Mouse (Mus musculus) forebrain, postnatal 0 days (tissue): ENCODE data around the gene Nkx1-2. TPM values are rescaled to one million over a fixed set of nuclear protein-coding genes. Genes with fewer than 3 reads are reported as not detected.

Experiments used
- ATAC-seq: fragments of 200-750 bp; cut with Nextera tagmentation; 2 replicates; pipeline ENCODE4 v1.8.0; 2017; ENCODE audit warnings: mild to moderate bottlenecking, moderate library complexity
- DNase-seq: peaks from one replicate; pipeline ENCODE4 v3.0.0-alpha.2; 2015
- H3K27ac ChIP-seq: fragments of 300-500 bp; sonication (generic); 2 replicates; pipeline ENCODE4 v1.5.1; 2014; ENCODE audit warnings: low read depth, mild to moderate bottlenecking, antibody characterized with exemption, low read length, moderate library complexity, mixed read lengths
- H3K27me3 ChIP-seq: fragments of 300-500 bp; sonication (generic); 2 replicates; pipeline ENCODE4 v1.6.1; 2014; ENCODE audit warnings: mild to moderate bottlenecking, low read length, mixed read lengths; ENCODE audit not compliant: insufficient read depth
- H3K36me3 ChIP-seq: fragments of 300-500 bp; sonication (generic); 2 replicates; pipeline ENCODE4 v1.6.1; 2014; ENCODE audit warnings: mild to moderate bottlenecking, moderate library complexity; ENCODE audit not compliant: insufficient read depth
- H3K4me1 ChIP-seq: fragments of 300-500 bp; sonication (generic); 2 replicates; pipeline ENCODE4 v1.6.1; 2014; ENCODE audit warnings: antibody characterized with exemption; ENCODE audit not compliant: insufficient read depth
- H3K4me2 ChIP-seq: fragments of 300-500 bp; sonication (generic); 2 replicates; pipeline ENCODE4 v1.6.1; 2014; ENCODE audit warnings: low read depth, mild to moderate bottlenecking, moderate library complexity
- H3K4me3 ChIP-seq: fragments of 300-500 bp; sonication (generic); 2 replicates; pipeline ENCODE4 v1.5.1; 2014; ENCODE audit warnings: low read depth, low read length, mixed read lengths
- H3K9ac ChIP-seq: fragments of 300-500 bp; sonication (generic); 2 replicates; pipeline ENCODE4 v1.6.1; 2014; ENCODE audit warnings: mild to moderate bottlenecking
- H3K9me3 ChIP-seq: fragments of 300-500 bp; sonication (generic); 2 replicates; pipeline ENCODE4 v1.6.1; 2016; ENCODE audit warnings: low read length
- CTCF ChIP-seq: sonication (generic); IDR thresholded peaks from 2 replicates; pipeline ENCODE4 v1.5.1; 2016; ENCODE audit warnings: antibody characterized with exemption, control low read depth, low read depth
- WGBS: fragments of 180-500 bp; shearing (Covaris S2); extraction: QIAGEN DNeasy Blood & Tissue Kit; methylation state at CpG from one replicate; pipeline ENCODE4 v1.1.7; 2014; 5-methylcytosine and 5-hydroxymethylcytosine counted together
- polyA plus RNA-seq: library from polyadenylated mRNA; unstranded; fragments of >200 nt; fragmentation: Nextera tagmentation; extraction: Ambion mirVana; gene quantifications from 2 replicates; pipeline ENCODE4 v1.2.1, GENCODE M21; 2015
- total RNA-seq: library from RNA; depleted of rRNA; stranded (reverse); fragments of >200 nt; gene quantifications from 2 replicates; pipeline ENCODE4 v1.2.3, GENCODE M21; 2014

Gene Nkx1-2
- total and polyA plus RNA-seq, 2 experiments from 2014 or later = not detected

DNA sequence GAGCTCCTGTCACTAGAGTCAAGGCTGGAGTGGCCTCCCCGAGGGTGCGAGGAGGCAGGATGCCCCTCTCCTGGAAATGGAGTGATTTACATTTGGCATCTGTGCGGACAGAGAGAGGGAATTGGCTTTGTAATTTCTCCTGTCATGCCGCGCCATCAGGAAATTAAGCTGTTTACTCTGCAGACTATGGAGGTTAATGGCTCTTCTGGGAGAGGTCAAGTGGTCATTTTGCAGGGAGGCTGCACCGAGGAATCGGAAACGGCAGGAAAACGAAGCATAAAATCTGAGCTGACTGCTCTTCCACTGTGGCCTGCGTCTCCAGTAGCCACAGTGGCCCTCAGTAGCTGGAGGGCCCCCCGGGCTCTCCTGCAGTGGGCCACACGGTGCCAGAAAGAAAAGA lies 37.9 kb upstream of the Nkx1-2 start:
- no peak overlapping the region for H3K27ac ChIP-seq
- WGBS = 64% methylated on average over 12 of the region's 12 CpGs
- no peaks in the 10 kb centered on the region for H3K36me3 ChIP-seq
- H3K4me1 ChIP-seq = no peaks in the 10 kb centered on the region
- H3K4me2 ChIP-seq = no peak overlapping the region
- no peak for TF ChIP-seq CTCF
- H3K4me3 ChIP-seq = no peak overlapping the region
- DNase-seq (no peak), ATAC-seq (no peak)
- no peaks in the 10 kb centered on the region for H3K27me3 ChIP-seq
- H3K9ac ChIP-seq = no peak overlapping the region
- no peaks in the 10 kb centered on the region for H3K9me3 ChIP-seq

GRCm38 (mm10) chr7:132631313-132631712 lies 31.9 kb upstream of the Nkx1-2 start:
- H3K4me1 ChIP-seq = no peaks in the 10 kb centered on the region
- TF ChIP-seq CTCF = no peak
- no peaks in the 10 kb centered on the region for H3K36me3 ChIP-seq
- ATAC-seq = peak; percentile 83
- WGBS = 48% methylated on average over 11 of the region's 11 CpGs
- no peaks in the 10 kb centered on the region for H3K27me3 ChIP-seq
- peak; percentile 66 for DNase-seq
- no peak overlapping the region; the same call in 1 of the 2 replicates for H3K27ac ChIP-seq
- H3K4me2 ChIP-seq = no peak overlapping the region
- no peak overlapping the region for H3K4me3 ChIP-seq
- no peak overlapping the region for H3K9ac ChIP-seq
- H3K9me3 ChIP-seq = no peaks in the 10 kb centered on the region

DNA sequence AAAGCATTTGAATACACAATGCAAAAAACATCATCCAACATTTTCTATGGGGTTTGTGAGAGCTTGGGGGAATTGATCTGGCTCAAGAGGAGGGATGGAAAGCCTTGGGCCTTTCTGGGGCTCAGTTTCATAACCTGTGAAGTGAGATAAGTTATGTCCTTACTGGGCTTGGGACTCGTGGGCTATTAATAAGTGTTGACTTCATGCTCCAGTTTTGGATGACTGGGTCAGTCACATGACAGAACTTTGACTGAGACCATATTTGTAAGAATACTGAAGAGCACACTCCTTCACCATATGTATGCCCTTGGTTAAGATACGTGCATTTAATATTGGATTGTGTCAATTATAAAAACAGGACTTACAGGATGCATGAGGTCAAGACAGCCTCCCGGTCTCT lies 28.0 kb upstream of the Nkx1-2 start:
- ATAC-seq = no peak
- no peaks in the 10 kb centered on the region for H3K27me3 ChIP-seq
- TF ChIP-seq CTCF = no peak

DNA sequence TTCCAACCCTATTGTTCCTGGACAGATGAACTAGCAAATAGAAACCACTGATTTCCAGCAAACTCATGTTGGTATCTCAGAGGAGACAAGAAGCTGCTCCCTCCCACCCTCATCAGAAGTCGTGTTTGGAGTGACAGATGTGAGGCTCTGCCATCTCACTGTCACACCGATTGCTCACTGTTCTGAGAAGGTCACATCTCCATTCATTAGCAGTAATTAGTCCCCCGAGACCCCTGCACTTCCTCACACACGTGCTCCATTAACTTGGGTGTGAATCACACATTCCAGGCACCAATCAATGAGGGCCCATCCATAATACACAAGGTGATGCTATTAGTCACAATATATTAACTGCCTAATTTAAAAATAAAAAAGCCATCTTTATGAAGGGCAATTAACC lies 26.7 kb upstream of the Nkx1-2 start:
- Histone ChIP-seq H3K27me3 (no peaks in the 10 kb centered on the region), H3K4me2 (no peak overlapping the region), H3K27ac (no peak overlapping the region), H3K4me1 (no peaks in the 10 kb centered on the region), H3K9ac (no peak overlapping the region), H3K4me3 (no peak overlapping the region), H3K36me3 (no peaks in the 10 kb centered on the region), H3K9me3 (no peaks in the 10 kb centered on the region)
- ATAC-seq = no peak
- no peak for TF ChIP-seq CTCF
- WGBS = 24% methylated on average over 4 of the region's 4 CpGs
- DNase-seq = no peak

More for the DNA sequence above, 28.0 kb upstream of the Nkx1-2 start:
- Histone ChIP-seq H3K9me3 (no peaks in the 10 kb centered on the region), H3K36me3 (no peaks in the 10 kb centered on the region), H3K4me1 (no peaks in the 10 kb centered on the region), H3K27ac (no peak overlapping the region), H3K4me2 (no peak overlapping the region), H3K4me3 (no peak overlapping the region), H3K9ac (no peak overlapping the region)
- no peak for DNase-seq
- WGBS = 94% methylated on average over 3 of the region's 3 CpGs

- Histone ChIP-seq H3K36me3 (no peaks in the 10 kb centered on the region), H3K9ac (no peak overlapping the region), H3K27ac (no peak overlapping the region), H3K9me3 (no peaks in the 10 kb centered on the region), H3K4me2 (no peak overlapping the region), H3K4me1 (no peaks in the 10 kb centered on the region), H3K4me3 (no peak overlapping the region), H3K27me3 (no peaks in the 10 kb centered on the region)
- 78% methylated on average over 10 of the region's 10 CpGs for WGBS
- no peak for ATAC-seq
- no peak for DNase-seq
- no peak for TF ChIP-seq CTCF
Observed at GRCm38 (mm10) chr7:132624161-132624560, 24.7 kb upstream of the Nkx1-2 start.

DNA sequence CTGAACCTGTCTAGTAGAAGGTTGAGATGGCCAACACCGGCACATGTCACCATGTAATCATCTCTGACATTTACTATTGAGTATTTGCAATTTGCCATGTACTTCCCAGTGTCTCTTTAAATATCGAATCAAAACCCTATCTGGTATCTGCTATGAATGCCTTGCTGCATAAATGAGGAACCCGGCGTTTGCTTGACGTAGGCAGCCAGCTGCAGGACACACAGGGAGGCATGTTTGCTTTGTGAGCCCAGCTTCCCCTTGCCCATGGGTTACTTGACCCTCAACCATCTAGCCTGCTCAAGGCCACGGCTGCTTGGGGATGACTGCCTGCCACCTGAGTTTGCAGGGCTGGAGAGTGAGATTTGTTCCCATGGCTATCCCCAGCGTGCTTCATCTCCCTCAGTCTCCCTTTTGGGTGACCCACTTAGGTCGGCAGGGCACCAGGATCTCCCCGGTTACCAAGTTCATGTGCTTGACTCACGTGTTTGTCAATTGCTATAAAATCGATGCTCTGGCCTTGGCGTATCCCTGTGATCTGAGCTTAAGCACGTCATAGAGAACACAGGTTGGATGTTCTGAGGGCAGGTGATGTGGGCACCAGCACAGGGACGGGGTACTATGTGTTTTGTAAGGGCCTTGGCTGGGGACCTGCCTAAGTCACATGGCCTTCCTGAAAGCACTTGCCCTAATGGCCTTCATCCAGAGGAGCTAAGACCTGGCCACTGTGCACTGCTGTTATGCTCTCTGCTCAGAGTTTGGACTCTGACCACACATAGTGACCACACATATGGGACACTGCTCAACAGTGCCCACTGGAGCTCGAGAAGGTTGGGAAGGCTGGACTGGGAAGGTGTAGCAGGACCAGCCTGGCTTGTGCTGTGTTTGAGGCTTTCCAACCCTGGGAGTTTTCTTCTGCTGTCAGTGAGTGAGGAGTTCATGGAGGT lies 20.8 kb upstream of the Nkx1-2 start:
- Histone ChIP-seq H3K4me3 (no peak overlapping the region), H3K36me3 (no peaks in the 10 kb centered on the region), H3K27ac (no peak overlapping the region), H3K27me3 (no peaks in the 10 kb centered on the region), H3K4me2 (no peak overlapping the region), H3K4me1 (no peaks in the 10 kb centered on the region), H3K9me3 (no peaks in the 10 kb centered on the region), H3K9ac (no peak overlapping the region)
- TF ChIP-seq CTCF = no peak
- 91% methylated on average over 15 of the region's 15 CpGs for WGBS
- ATAC-seq = no peak
- DNase-seq = no peak

- no peak for TF ChIP-seq CTCF
- 95% methylated on average over 8 of the region's 8 CpGs for WGBS
- ATAC-seq (no peak), DNase-seq (no peak)
- Histone ChIP-seq H3K27me3 (no peaks in the 10 kb centered on the region), H3K9me3 (no peaks in the 10 kb centered on the region), H3K36me3 (no peaks in the 10 kb centered on the region), H3K4me3 (no peak overlapping the region), H3K4me1 (no peaks in the 10 kb centered on the region), H3K4me2 (no peak overlapping the region), H3K9ac (no peak overlapping the region), H3K27ac (no peak overlapping the region)
Observed at GRCm38 (mm10) chr7:132619549-132619948, 20.1 kb upstream of the Nkx1-2 start.
